In genomic region chr1:87155531-87156198, GRCm38 (mm10) we compare ENCODE assay signal across 9 mouse cellular contexts. TPM values are rescaled to one million over a fixed set of nuclear protein-coding genes. Genes with fewer than 3 reads are reported as not detected.
A peak's percentile ranks its signal among the peaks of the same experiment; 100 is the strongest.
DNase-seq lines count a peak whose midpoint lies in the region; ATAC-seq lines count a peak whose summit lies in the region.
"Had no signal": no experiment of that assay in that cellular context is flagged by ENCODE, and none has a peak within 500 bp of the region (broad histone marks: within the 10 kb centered on the region; RNA-seq: fewer than 3 reads in every experiment).

No protein-coding gene starts in this region.

- H3K4me2 ChIP-seq in kidney, embryonic 15.5 days = peak overlapping the region; percentile 80
- H3K4me2 ChIP-seq in forebrain, embryonic 16.5 days (ENCODE audit: low read length) = peak overlapping the region; percentile 79
- H3K4me2 ChIP-seq in midbrain, embryonic 15.5 days = peak overlapping the region; percentile 86

- no peak overlapping the region for H3K9ac ChIP-seq in kidney, embryonic 15.5 days
- H3K9ac ChIP-seq in forebrain, embryonic 16.5 days (replicated peaks; ENCODE audit: low read depth, low read length) = peak overlapping the region; percentile 59
- peak overlapping the region; percentile 51 for H3K9ac ChIP-seq in midbrain, embryonic 15.5 days

- H3K27me3 ChIP-seq in kidney, embryonic 15.5 days = peaks cover 96% of the 10 kb centered on the region
- H3K27me3 ChIP-seq in forebrain, embryonic 16.5 days (replicated peaks; ENCODE audit: control insufficient read depth, insufficient read depth, low read length) = peaks cover 81% of the 10 kb centered on the region
- H3K27me3 ChIP-seq in midbrain, embryonic 15.5 days (replicated peaks) = peaks cover 81% of the 10 kb centered on the region

- DNase-seq in kidney, adult 9 months = no peak
- DNase-seq in brain, adult 2 months (ENCODE audit: low read depth, low spot score) = peak; percentile 40
- DNase-seq in MN1 (ENCODE audit: low spot score) = no peak
- no peak for DNase-seq in layer of hippocampus, adult 9-10 months (ENCODE audit: low spot score)
- DNase-seq in gastrocnemius, adult 8-10 months (ENCODE audit: low spot score in 2 of 2) = no peak

- 0 out of 2 replicates have a peak, but pooled peaks have one; percentile 26 for ATAC-seq in kidney, embryonic 15.5 days (replicated peaks; ENCODE audit: low FRiP score)
- ATAC-seq in forebrain, embryonic 16.5 days = peak; percentile 61
- ATAC-seq in midbrain, embryonic 15.5 days (replicated peaks) = peak; percentile 40

- no peaks in the 10 kb centered on the region for H3K9me3 ChIP-seq in kidney, embryonic 15.5 days (replicated peaks)
- H3K9me3 ChIP-seq in forebrain, embryonic 16.5 days (ENCODE audit: control insufficient read depth, low read length) = no peaks in the 10 kb centered on the region
- H3K9me3 ChIP-seq in midbrain, embryonic 15.5 days = no peaks in the 10 kb centered on the region

- under 1% methylated on average over 45 of the region's 56 CpGs for WGBS in kidney, embryonic 15.5 days
- WGBS in forebrain, embryonic 16.5 days = 1% methylated on average over 43 of the region's 56 CpGs
- WGBS in midbrain, embryonic 15.5 days = under 1% methylated on average over 55 of the region's 56 CpGs

- H3K36me3 ChIP-seq in kidney, embryonic 15.5 days = no peaks in the 10 kb centered on the region
- no peaks in the 10 kb centered on the region for H3K36me3 ChIP-seq in forebrain, embryonic 16.5 days (ENCODE audit: control insufficient read depth, insufficient read depth)
- H3K36me3 ChIP-seq in midbrain, embryonic 15.5 days (replicated peaks) = no peaks in the 10 kb centered on the region

- H3K27ac ChIP-seq in kidney, embryonic 15.5 days = no peak overlapping the region
- no peak overlapping the region for H3K27ac ChIP-seq in forebrain, embryonic 16.5 days (ENCODE audit: low read length)
- H3K27ac ChIP-seq in midbrain, embryonic 15.5 days = no peak overlapping the region

- H3K4me3 ChIP-seq in kidney, embryonic 15.5 days (replicated peaks) = peak overlapping the region; percentile 44
- peak overlapping the region; percentile 52 for H3K4me3 ChIP-seq in forebrain, embryonic 16.5 days (replicated peaks; ENCODE audit: low read length)
- peak overlapping the region; percentile 50 for H3K4me3 ChIP-seq in midbrain, embryonic 15.5 days

- peaks cover 33% of the 10 kb centered on the region for H3K4me1 ChIP-seq in kidney, embryonic 15.5 days
- peaks cover 24% of the 10 kb centered on the region for H3K4me1 ChIP-seq in forebrain, embryonic 16.5 days (replicated peaks; ENCODE audit: control insufficient read depth, insufficient read depth, low read length)
- peaks cover 31% of the 10 kb centered on the region for H3K4me1 ChIP-seq in midbrain, embryonic 15.5 days

RNA-seq across cellular contexts. Expression of gene Ecel1, which starts 0.7 kb away (rescaled TPM):
- polyA plus RNA-seq in kidney, embryonic 15.5 days (2015; fragmentation: Nextera tagmentation; extraction: Ambion mirVana) = 1.3 and 3.8 TPM in 2 replicates
- 13.4 and 25.3 TPM in 2 replicates for polyA plus RNA-seq in forebrain, embryonic 16.5 days (2015; fragmentation: Nextera tagmentation; extraction: Ambion mirVana)
- 22.3 and 23.3 TPM in 2 replicates for polyA plus RNA-seq in midbrain, embryonic 15.5 days (2015; fragmentation: Nextera tagmentation; extraction: Ambion mirVana)
- not detected for total RNA-seq in gastrocnemius, adult 8-10 months (2022)
- total RNA-seq: neutrophil, adult 5-6 weeks had no signal

RNA-seq across cellular contexts. Expression of gene Prss56, which starts 27.4 kb away (rescaled TPM):
- 0.09 TPM in 1 of 2 replicates, not detected in the other for polyA plus RNA-seq in kidney, embryonic 15.5 days (2015; fragmentation: Nextera tagmentation; extraction: Ambion mirVana)
- 2.8 and 3.1 TPM in 2 replicates for polyA plus RNA-seq in forebrain, embryonic 16.5 days (2015; fragmentation: Nextera tagmentation; extraction: Ambion mirVana)
- polyA plus RNA-seq in midbrain, embryonic 15.5 days (2015; fragmentation: Nextera tagmentation; extraction: Ambion mirVana) = 0.13 TPM in 1 of 2 replicates, not detected in the other
- not detected for total RNA-seq in gastrocnemius, adult 8-10 months (2022)
- total RNA-seq: neutrophil, adult 5-6 weeks had no signal

RNA-seq across cellular contexts. Expression of gene Akp3, which starts 30.9 kb away (rescaled TPM):
- not detected in 2 replicates for polyA plus RNA-seq in kidney, embryonic 15.5 days (2015; fragmentation: Nextera tagmentation; extraction: Ambion mirVana)
- not detected in 2 replicates for polyA plus RNA-seq in forebrain, embryonic 16.5 days (2015; fragmentation: Nextera tagmentation; extraction: Ambion mirVana)
- not detected in 2 replicates for polyA plus RNA-seq in midbrain, embryonic 15.5 days (2015; fragmentation: Nextera tagmentation; extraction: Ambion mirVana)
- not detected for total RNA-seq in gastrocnemius, adult 8-10 months (2022)
- total RNA-seq: neutrophil, adult 5-6 weeks had no signal

RNA-seq across cellular contexts. Expression of gene Chrnd, which starts 34.7 kb away (rescaled TPM):
- polyA plus RNA-seq in kidney, embryonic 15.5 days (2015; fragmentation: Nextera tagmentation; extraction: Ambion mirVana) = 1.1 and 1.6 TPM in 2 replicates
- polyA plus RNA-seq in forebrain, embryonic 16.5 days (2015; fragmentation: Nextera tagmentation; extraction: Ambion mirVana) = not detected in 2 replicates
- not detected in 2 replicates for polyA plus RNA-seq in midbrain, embryonic 15.5 days (2015; fragmentation: Nextera tagmentation; extraction: Ambion mirVana)
- 1 to 10 TPM; 1.9 to 2.9 (median 2.4) TPM for total RNA-seq in gastrocnemius, adult 8-10 months (2022)
- total RNA-seq: neutrophil, adult 5-6 weeks had no signal

RNA-seq across cellular contexts. Expression of gene Chrng, which starts 48.8 kb away (rescaled TPM):
- 2.0 and 4.3 TPM in 2 replicates for polyA plus RNA-seq in kidney, embryonic 15.5 days (2015; fragmentation: Nextera tagmentation; extraction: Ambion mirVana)
- not detected in 2 replicates for polyA plus RNA-seq in forebrain, embryonic 16.5 days (2015; fragmentation: Nextera tagmentation; extraction: Ambion mirVana)
- not detected in 2 replicates for polyA plus RNA-seq in midbrain, embryonic 15.5 days (2015; fragmentation: Nextera tagmentation; extraction: Ambion mirVana)
- under 1 TPM in 1 of 4 experiments, not detected in 3; 0.13 TPM for total RNA-seq in gastrocnemius, adult 8-10 months (2022)
- total RNA-seq: neutrophil, adult 5-6 weeks had no signal
